Mouse (Mus musculus): ENCODE data around the gene Lrwd1. TPM values are rescaled to one million over a fixed set of nuclear protein-coding genes. Genes with fewer than 3 reads are reported as not detected.

The Lrwd1 gene
- polyA plus RNA-seq (2012; rRNA removed): 40.2 and 45.9 TPM in 2 replicates

DNA sequence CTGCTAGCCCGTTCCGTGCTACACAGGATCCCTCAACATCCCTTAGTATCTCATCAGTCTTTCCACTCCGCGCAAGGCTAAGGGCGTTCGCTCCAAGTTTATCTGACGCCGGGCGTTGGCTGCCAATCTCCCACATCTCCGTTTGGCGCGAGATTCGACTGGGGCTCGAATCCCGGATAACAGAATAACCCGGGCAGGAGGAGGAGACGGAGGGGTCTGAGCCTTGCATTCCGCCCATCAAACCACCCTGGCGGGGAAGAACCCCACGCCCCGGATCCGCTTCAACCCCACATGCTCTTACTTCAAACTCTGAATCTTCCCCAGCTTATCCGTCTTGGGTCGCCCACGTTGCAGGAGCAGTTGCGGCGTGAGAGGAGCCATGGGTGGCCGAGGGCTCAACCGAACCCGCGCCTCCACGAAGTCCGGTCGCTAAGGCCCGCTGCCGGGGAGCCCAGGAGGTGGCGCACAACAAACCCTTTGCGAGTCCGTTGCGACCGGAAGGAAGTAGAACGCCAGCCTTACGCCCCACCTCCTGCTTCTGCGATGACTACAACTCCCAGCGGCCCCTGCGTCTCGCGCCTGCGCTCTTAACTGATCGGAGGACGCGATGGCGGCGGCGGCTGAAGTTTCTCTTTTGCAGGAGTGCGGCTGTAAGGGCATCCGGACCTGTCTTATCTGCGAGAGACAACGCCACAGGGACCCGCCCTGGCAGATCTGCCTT, at the start of gene Lrwd1, which contains the start of gene Alkbh4:
Gene Lrwd1 (minus strand): TSS at position 504 of the 721 bp plus-strand sequence.
Gene Alkbh4 (plus strand): TSS at position 576 of the 721 bp plus-strand sequence.

DNA sequence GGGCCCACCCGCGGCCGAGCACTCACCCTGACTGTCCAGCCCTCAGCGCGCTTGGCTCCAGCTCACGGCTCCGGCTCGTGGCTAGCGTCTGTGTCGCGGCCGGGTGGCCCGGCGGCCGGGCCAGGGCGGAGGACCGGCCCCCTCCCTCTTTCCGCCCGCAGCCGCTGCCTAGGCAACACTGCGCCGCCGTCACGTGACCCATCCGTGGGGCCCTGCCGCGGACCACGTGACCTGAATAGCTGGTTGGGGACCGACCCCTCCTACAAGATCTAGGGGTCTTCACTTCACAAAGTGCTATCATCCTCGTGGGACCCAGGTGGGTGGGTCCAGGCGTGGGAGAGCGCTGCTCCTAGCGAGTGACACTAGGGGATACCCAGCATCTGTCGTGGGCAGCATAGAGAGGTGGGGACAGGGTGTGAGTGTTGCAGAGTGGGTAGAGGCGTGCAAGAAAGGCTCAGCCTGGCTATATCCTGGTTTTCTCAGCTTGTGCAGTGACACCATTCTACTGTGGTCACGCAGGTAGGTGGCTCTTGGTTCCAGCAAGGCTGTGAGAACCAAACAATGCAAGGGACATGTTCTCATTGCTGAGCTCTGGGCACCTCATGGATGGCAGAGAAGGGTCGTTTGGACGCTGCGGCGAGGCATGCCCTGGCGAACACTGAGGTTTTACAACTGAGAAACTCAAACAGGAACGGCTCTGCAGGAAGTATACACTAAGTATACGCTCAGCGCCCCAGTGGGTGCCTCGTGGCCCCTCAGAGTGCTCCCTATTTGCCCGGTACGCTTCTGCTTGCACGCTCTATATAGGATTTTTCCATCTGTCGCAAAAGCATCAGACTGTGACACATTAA, 34.9 kb upstream of the Lrwd1 start, which contains the start of gene Orai2:
Gene Orai2 (minus strand): TSS at position 202 of the 851 bp plus-strand sequence.

DNA sequence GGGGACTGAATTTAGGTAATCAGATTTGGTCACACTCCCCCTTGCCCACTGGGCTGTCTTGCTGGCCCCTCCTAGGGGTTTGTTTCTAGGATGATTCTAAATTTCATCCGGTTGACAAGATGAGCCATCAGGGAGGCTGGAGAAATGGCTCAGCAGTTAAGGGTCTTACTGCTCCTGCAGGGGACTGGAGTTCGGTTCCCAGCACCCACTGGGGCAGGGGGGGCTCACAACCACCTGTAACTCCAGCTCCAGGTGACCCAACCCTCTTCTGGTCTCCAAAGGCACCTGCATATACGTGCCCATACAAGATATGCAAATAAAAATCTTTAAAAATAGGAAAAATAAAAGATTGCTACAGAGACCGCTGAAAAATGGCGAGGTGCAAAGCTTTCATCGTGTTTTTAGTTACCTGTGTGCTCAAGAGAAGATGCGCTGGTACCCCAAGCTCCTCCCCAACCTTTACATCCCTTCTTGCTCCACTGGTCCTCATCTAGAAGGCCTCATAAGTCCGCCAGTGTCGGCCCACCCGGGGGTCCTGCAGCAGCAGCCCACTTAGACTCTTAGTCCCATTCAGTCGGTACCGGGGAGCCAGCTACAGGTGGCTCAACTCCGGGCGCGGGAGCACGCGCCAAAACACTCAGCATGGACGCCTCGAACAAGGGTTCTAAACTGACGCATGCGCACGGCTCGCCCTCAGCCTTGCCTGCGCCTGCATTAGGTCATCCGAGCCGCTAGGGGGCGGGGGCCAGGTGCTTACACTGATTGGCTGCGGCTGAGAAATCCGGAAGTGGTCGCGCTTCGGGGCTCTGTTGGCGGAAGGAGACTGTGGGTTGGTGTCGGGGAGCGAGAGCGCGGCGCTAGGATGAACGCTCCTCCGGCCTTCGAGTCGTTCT, 19.7 kb downstream of the Lrwd1 start, which contains the start of gene Polr2j:
Gene Polr2j (plus strand): TSS at position 741 of the 893 bp plus-strand sequence.

DNA sequence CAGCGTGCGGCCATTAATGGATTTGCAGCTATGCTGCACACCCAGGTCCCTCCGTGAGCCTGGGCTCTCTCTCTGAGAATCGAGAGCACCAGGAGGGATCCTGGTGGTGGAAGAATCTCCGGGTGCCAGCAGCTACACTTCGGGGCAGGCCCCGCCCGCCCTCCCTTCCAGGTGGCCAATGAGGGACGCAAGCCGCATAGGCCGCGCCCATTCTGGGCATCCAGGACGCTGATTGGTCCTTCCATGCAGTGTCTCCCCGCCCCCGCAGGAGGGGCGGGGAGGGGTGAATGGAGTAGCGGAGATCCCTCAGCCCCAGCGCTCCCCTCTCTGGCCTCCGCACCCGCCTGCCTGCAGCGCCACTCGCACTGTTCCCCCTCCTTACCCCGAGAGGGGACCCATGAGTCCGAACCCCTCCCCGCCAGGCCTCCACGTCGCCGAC, 52.2 kb downstream of the Lrwd1 start, which contains the start of gene Rasa4:
Gene Rasa4 (plus strand): TSS at position 248 of the 439 bp plus-strand sequence.

Other genes with a start within 250 kb of the Lrwd1 start
- gene Hspb1, start 248.2 kb downstream of the Lrwd1 start, polyA plus RNA-seq (2012; rRNA removed): 1.3 and 4.2 TPM in 2 replicates
- gene Ywhag, start 201.5 kb downstream of the Lrwd1 start, polyA plus RNA-seq (2012; rRNA removed): 22.8 and 28.2 TPM in 2 replicates
- 1.8 and 2.7 TPM in 2 replicates for gene Ssc4d, start 161.5 kb downstream of the Lrwd1 start, polyA plus RNA-seq (2012; rRNA removed)
- not detected in 2 replicates for gene Zp3, start 156.0 kb downstream of the Lrwd1 start, polyA plus RNA-seq (2012; rRNA removed)
- gene Dtx2, start 141.3 kb downstream of the Lrwd1 start, polyA plus RNA-seq (2012; rRNA removed): 3.1 and 3.7 TPM in 2 replicates
- 1.6 and 1.8 TPM in 2 replicates for gene Upk3b, start 97.6 kb downstream of the Lrwd1 start, polyA plus RNA-seq (2012; rRNA removed)
- gene Upk3bl, start 81.6 kb downstream of the Lrwd1 start, polyA plus RNA-seq (2012; rRNA removed): 0.85 TPM in 1 of 2 replicates, not detected in the other
- 1.3 and 1.6 TPM in 2 replicates for gene Rasa4, start 52.2 kb downstream of the Lrwd1 start, polyA plus RNA-seq (2012; rRNA removed)
- 89.2 and 101 TPM in 2 replicates for gene Polr2j, start 19.4 kb downstream of the Lrwd1 start, polyA plus RNA-seq (2012; rRNA removed)
- gene Alkbh4, start 72 bp upstream of the Lrwd1 start, polyA plus RNA-seq (2012; rRNA removed): 7.4 and 8.4 TPM in 2 replicates
- gene Orai2, start 34.6 kb upstream of the Lrwd1 start, polyA plus RNA-seq (2012; rRNA removed): 2.9 and 3.8 TPM in 2 replicates
- gene Prkrip1, start 62.9 kb upstream of the Lrwd1 start, polyA plus RNA-seq (2012; rRNA removed): 16.1 and 17.9 TPM in 2 replicates
- gene Sh2b2, start 110.5 kb upstream of the Lrwd1 start, polyA plus RNA-seq (2012; rRNA removed): 1.8 and 1.9 TPM in 2 replicates

Data from liver, embryonic 14 days (tissue).